Mouse (Mus musculus) lung, embryonic 14.5 days (tissue): ENCODE data around the gene Gm42791. TPM values are rescaled to one million over a fixed set of nuclear protein-coding genes. Genes with fewer than 3 reads are reported as not detected.

Experiments
- ATAC-seq: fragments of 200-750 bp; cut with Nextera tagmentation; 2 replicates; pipeline ENCODE4 v1.8.0; 2017; ENCODE audit warnings: mild to moderate bottlenecking, moderate TSS enrichment, moderate library complexity; ENCODE audit not compliant: insufficient read depth
- DNase-seq: peaks from one replicate; pipeline ENCODE4 v3.0.0-alpha.2; 2015
- H3K27ac ChIP-seq: fragments of 300-500 bp; sonication (generic); 2 replicates; pipeline ENCODE4 v1.5.1; 2014; ENCODE audit warnings: low read depth, mild to moderate bottlenecking, moderate library complexity
- H3K27me3 ChIP-seq: fragments of 300-500 bp; sonication (generic); 2 replicates; pipeline ENCODE4 v1.6.1; 2014; ENCODE audit warnings: low read length, control low read depth; ENCODE audit not compliant: insufficient read depth
- H3K36me3 ChIP-seq: fragments of 300-500 bp; sonication (generic); 2 replicates; pipeline ENCODE4 v1.6.1; 2014; ENCODE audit warnings: control low read depth; ENCODE audit not compliant: insufficient read depth
- H3K4me1 ChIP-seq: fragments of 300-500 bp; sonication (generic); 2 replicates; pipeline ENCODE4 v1.6.1; 2014; ENCODE audit warnings: antibody characterized with exemption, control low read depth; ENCODE audit not compliant: insufficient read depth
- H3K4me2 ChIP-seq: fragments of 300-500 bp; sonication (generic); 2 replicates; pipeline ENCODE4 v1.6.1; 2014; ENCODE audit warnings: mild to moderate bottlenecking
- H3K4me3 ChIP-seq: fragments of 300-500 bp; sonication (generic); 2 replicates; pipeline ENCODE4 v1.5.1; 2014; ENCODE audit warnings: low read depth, low read length
- H3K9ac ChIP-seq: fragments of 300-500 bp; sonication (generic); 2 replicates; pipeline ENCODE4 v1.6.1; 2014
- H3K9me3 ChIP-seq: fragments of 300-500 bp; sonication (generic); 2 replicates; pipeline ENCODE4 v1.6.1; 2016; ENCODE audit warnings: low read depth, low read length, control low read depth
- CTCF ChIP-seq: IDR thresholded peaks from 2 replicates; pipeline ENCODE4 v1.5.1; 2016; ENCODE audit warnings: antibody characterized with exemption, low read depth
- WGBS: fragments of 180-500 bp; shearing (Covaris S2); extraction: QIAGEN DNeasy Blood & Tissue Kit; methylation state at CpG from one replicate; pipeline ENCODE4 v1.1.7; 2014; 5-methylcytosine and 5-hydroxymethylcytosine counted together
- polyA plus RNA-seq: library from polyadenylated mRNA; unstranded; fragments of >200 nt; fragmentation: Nextera tagmentation; extraction: Ambion mirVana; gene quantifications from 2 replicates; pipeline ENCODE4 v1.2.1, GENCODE M21; 2014

Gm42791 gene
- polyA plus RNA-seq, 1 experiment from 2014 or later = 0.58 TPM

DNA sequence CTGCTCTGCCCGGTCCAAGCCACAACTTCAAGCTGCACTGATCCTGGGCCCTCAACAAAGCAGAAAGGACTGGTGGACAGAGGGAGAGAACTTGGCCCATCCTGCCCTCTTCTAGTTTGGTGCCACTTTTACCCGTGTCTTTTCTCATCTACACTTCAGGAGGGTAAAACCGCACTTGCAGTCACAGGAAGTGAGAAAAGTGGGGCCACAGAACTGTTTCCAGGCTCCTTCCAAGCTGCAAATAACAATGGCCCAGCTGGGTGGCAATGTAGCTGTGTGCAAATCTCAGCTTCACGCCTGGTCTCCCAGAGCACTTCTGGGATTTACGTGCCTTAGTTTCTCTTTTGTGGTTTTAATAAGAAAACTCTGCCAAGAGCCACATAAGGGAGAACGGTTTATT is 127.2 kb downstream of the Gm42791 start:
- WGBS = 67% methylated on average over 6 of the region's 6 CpGs
- TF ChIP-seq CTCF = no peak
- Histone ChIP-seq H3K27me3 (no peaks in the 10 kb centered on the region), H3K4me1 (0 out of 2 replicates have a peak, but pooled peaks cover 5% of the 10 kb centered on the region), H3K36me3 (no peaks in the 10 kb centered on the region), H3K9me3 (no peaks in the 10 kb centered on the region), H3K27ac (no peak overlapping the region), H3K4me2 (no peak overlapping the region), H3K9ac (no peak overlapping the region), H3K4me3 (no peak overlapping the region)
- DNase-seq (no peak), ATAC-seq (no peak)

DNA sequence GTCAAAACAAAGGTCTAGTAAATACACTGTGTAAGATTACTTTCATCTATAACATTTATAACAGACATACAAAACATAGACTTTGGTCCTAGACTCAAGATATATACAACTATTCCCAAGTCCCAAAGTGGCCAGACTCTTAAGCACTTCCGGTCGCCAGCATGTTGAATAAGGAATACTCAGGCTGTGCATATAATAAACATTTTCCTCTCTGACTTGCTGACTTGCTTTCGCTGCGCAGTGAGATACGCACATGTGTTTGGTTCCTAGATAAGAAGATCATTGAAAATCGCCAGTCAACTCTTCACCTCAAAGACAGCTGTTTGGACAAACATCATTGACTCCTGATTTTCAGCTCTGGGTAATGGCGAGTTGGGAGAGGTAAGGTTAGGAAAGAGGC is 127.8 kb downstream of the Gm42791 start:
- H3K27ac ChIP-seq = no peak overlapping the region
- DNase-seq = peak; percentile 55
- no peak overlapping the region for H3K4me2 ChIP-seq
- H3K4me1 ChIP-seq = 0 out of 2 replicates have a peak, but pooled peaks cover 5% of the 10 kb centered on the region
- no peak overlapping the region for H3K9ac ChIP-seq
- no peaks in the 10 kb centered on the region for H3K36me3 ChIP-seq
- 0 out of 2 replicates have a peak, but pooled peaks have one; percentile 16 for ATAC-seq
- TF ChIP-seq CTCF = no peak
- H3K27me3 ChIP-seq = no peaks in the 10 kb centered on the region
- 21% methylated on average over 7 of the region's 7 CpGs for WGBS
- no peak overlapping the region for H3K4me3 ChIP-seq
- no peaks in the 10 kb centered on the region for H3K9me3 ChIP-seq

DNA sequence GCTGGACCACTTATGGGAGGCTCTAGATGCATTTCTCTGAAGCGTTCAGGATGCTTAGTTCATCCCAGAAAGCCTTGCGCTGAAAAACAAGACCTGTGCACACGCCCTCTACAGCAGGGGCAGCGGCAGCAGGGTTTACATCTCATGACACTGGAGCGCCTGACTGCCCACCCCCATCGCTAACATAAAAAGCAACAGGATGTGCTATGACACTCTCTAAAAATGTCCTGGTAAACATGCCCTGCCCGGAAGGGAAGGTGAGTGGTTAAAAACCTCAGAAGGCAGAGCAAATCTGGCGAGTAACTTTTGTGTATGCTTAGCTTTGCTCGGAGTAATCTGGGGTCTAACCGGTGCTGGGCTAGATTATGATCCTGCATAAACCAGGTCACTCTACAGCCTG is 128.4 kb downstream of the Gm42791 start:
- no peak overlapping the region for H3K9ac ChIP-seq
- H3K9me3 ChIP-seq = no peaks in the 10 kb centered on the region
- no peak overlapping the region for H3K27ac ChIP-seq
- peak overlapping the region; percentile 11; the same call in 1 of the 2 replicates for H3K4me2 ChIP-seq
- ATAC-seq = 0 out of 2 replicates have a peak, but pooled peaks have one; percentile 50
- H3K36me3 ChIP-seq = no peaks in the 10 kb centered on the region
- WGBS = 28% methylated on average over 10 of the region's 10 CpGs
- TF ChIP-seq CTCF = no peak
- H3K4me3 ChIP-seq = no peak overlapping the region
- peak; percentile 60 for DNase-seq
- no peaks in the 10 kb centered on the region for H3K27me3 ChIP-seq
- H3K4me1 ChIP-seq = 0 out of 2 replicates have a peak, but pooled peaks cover 5% of the 10 kb centered on the region

DNA sequence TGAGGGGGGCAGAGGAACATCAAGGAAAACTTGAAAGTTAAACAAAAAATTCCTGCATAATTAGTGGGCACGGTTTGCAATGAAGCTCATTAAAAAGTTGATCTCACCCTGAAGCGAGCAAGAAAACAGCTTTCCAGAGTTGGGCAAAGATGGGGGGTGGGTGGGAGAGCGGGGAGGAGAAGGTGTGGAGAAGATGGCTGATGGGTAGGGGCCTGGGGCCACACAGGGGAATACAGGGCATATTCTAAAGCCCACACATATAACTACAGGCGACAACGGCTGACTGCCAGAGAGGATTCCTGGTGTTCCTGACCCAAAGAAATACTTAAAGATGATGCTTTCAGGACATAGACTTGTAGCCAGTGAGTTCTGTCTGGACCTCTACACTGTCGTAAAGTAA is 131.5 kb downstream of the Gm42791 start:
- Histone ChIP-seq H3K9ac (no peak overlapping the region), H3K27ac (no peak overlapping the region), H3K27me3 (no peaks in the 10 kb centered on the region), H3K4me3 (no peak overlapping the region), H3K4me2 (no peak overlapping the region), H3K4me1 (0 out of 2 replicates have a peak, but pooled peaks cover 5% of the 10 kb centered on the region), H3K36me3 (no peaks in the 10 kb centered on the region), H3K9me3 (no peaks in the 10 kb centered on the region)
- ATAC-seq = no peak
- WGBS = 58% methylated on average over 6 of the region's 6 CpGs
- no peak for TF ChIP-seq CTCF
- no peak for DNase-seq

DNA sequence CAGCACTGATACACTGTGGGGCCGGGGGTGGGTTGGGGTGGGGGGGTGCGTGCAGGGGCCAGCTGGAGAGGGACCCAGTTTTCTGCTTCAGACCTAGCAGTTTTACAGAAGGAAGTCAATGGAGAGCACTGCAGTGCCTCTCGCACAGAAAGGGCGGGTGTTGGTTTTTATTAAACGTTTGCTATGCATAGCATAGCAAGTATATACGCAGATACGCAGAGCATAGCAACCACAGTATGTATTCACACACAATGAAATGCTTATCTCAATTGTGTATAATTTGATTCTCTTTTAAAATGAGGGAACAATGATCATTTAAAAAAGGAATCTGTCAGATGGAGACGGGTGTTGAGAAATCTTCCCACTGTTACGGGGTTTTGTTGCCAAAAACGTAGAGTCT is 132.1 kb downstream of the Gm42791 start:
- WGBS = 51% methylated on average over 10 of the region's 10 CpGs
- DNase-seq (peak; percentile 25), ATAC-seq (no peak)
- TF ChIP-seq CTCF = no peak
- Histone ChIP-seq H3K4me1 (0 out of 2 replicates have a peak, but pooled peaks cover 5% of the 10 kb centered on the region), H3K9ac (no peak overlapping the region), H3K36me3 (no peaks in the 10 kb centered on the region), H3K4me2 (no peak overlapping the region), H3K27me3 (no peaks in the 10 kb centered on the region), H3K9me3 (no peaks in the 10 kb centered on the region), H3K4me3 (no peak overlapping the region), H3K27ac (no peak overlapping the region)

DNA sequence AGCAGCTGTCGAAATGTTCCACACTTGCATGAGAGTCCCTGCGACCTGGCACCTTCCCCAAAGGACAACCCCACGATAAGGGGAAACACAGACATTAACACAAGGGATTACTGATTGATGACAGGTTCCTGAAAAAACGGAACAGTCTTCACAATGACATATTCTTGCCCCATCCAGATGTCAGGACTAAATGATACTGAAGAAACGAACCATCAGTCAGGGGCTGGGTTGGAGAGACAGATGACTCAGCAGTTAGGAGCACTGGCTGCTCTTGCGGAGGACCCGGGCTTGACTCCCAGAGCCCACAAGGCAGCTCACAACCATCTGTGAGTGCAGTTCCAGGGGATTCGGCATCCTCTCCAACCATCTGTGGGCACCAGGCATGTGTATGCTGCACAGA is 132.8 kb downstream of the Gm42791 start:
- Histone ChIP-seq H3K4me3 (no peak overlapping the region), H3K27ac (no peak overlapping the region), H3K36me3 (no peaks in the 10 kb centered on the region), H3K4me2 (no peak overlapping the region), H3K9ac (no peak overlapping the region), H3K9me3 (no peaks in the 10 kb centered on the region), H3K4me1 (0 out of 2 replicates have a peak, but pooled peaks cover 5% of the 10 kb centered on the region), H3K27me3 (no peaks in the 10 kb centered on the region)
- 43% methylated on average over 8 of the region's 8 CpGs for WGBS
- TF ChIP-seq CTCF = no peak
- no peak for ATAC-seq
- DNase-seq = no peak

DNA sequence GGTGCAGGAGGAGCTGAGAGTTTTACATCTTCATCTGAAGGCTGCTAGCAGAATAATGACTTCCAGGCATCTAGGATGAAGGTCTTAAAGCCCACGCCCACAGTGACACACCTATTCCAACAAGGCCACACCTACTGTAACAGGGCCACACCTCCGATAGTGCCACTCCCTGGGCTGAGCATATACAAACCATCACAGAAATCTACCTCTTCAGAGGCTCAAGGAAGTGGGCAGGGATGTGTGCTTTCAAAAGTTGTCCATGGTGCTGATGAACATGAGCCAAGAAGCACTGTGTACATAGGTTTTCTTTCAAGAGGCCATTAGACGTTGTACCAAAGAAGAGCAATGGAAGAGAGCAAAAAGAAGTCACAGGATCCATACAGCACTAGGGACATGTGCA is 137.4 kb downstream of the Gm42791 start:
- H3K36me3 ChIP-seq = no peaks in the 10 kb centered on the region
- H3K4me1 ChIP-seq = no peaks in the 10 kb centered on the region
- no peak overlapping the region for H3K27ac ChIP-seq
- ATAC-seq = no peak
- no peak overlapping the region for H3K4me3 ChIP-seq
- no peak for TF ChIP-seq CTCF
- H3K9ac ChIP-seq = no peak overlapping the region
- no peaks in the 10 kb centered on the region for H3K27me3 ChIP-seq
- 74% methylated on average over 3 of the region's 3 CpGs for WGBS
- DNase-seq = no peak
- no peak overlapping the region for H3K4me2 ChIP-seq
- H3K9me3 ChIP-seq = no peaks in the 10 kb centered on the region

DNA sequence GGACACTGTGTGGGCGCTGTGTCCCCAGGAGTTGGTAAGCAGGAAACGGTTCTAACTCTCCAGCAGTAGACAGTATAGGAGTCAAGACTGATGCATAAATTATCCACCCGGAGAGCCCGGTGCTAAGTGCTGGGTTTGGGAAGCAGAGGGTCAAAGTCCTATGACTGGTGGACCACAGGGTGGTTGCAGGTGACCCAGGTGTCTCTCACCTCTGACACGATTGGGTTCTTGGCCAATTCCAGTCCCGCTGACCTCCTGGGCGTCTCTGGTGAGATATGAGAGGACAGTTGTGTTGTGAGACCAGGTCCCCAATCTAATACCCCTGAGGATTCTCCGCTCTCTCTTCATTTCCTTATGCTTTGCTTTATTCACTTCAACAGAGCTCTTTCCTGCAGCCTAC is 139.9 kb downstream of the Gm42791 start:
- Histone ChIP-seq H3K36me3 (no peaks in the 10 kb centered on the region), H3K27me3 (no peaks in the 10 kb centered on the region), H3K9ac (no peak overlapping the region), H3K9me3 (no peaks in the 10 kb centered on the region), H3K4me3 (no peak overlapping the region), H3K4me1 (no peaks in the 10 kb centered on the region), H3K27ac (no peak overlapping the region), H3K4me2 (no peak overlapping the region)
- TF ChIP-seq CTCF = no peak
- DNase-seq (no peak), ATAC-seq (no peak)
- 80% methylated on average over 8 of the region's 8 CpGs for WGBS
